Mouse (Mus musculus) embryo, embryonic 10 days (tissue): ENCODE results near the gene Dnah7a.
"Not testable (repeated sequence)": the region's sequence is repeated elsewhere in the genome, so short reads cannot be mapped to it uniquely, and the experiment has no call there.

Experiments used
- DNase-seq: peaks from one replicate; pipeline ENCODE4 v3.0.0-alpha.2; 2015; ENCODE audit warnings: low spot score

Dnah7a gene

DNA sequence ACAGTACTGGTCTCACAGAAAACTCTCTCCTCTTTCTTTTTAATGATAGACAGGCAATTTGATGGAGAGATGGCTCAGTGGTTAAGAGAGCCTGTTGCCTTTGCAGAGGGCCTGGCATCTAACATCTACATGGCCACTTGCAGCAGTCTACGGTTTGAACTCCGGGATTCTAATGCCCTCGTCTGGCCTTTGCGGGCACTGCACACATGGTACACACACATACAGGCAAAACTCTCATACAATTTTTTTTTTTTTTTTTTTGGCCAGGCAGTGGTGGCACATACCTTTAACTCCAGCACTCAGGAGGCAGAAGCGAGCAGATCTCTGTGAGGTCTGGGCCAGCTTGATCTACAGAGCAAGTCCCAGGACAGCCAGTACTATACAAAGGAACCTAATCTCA, 2.4 kb downstream of the Dnah7a start:
- DNase-seq = no peak

DNA sequence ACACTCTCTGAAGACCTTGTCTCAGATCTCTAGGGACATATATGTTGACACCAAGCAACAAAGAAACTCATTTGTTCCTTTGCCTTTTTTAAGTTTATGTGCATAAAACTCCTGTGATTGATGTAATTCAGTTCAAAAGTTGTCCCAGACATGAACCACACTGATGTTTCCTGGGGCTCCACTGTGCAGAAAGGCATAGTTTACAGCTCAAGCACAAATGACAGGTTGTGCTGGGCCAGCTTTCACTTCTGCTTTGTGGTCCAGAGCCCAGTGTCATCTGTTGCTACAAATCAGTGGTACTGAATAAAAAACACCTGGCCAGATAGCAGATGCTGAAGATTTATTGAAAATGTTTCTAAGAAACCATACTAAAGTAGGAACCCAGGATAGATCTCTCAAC, 42.3 kb downstream of the Dnah7a start:
- DNase-seq = not testable (repeated sequence)

- DNase-seq = no peak
These were observed 66.5 kb downstream of the Dnah7a start for GRCm38 (mm10) chr1:53639865-53640794.

DNA sequence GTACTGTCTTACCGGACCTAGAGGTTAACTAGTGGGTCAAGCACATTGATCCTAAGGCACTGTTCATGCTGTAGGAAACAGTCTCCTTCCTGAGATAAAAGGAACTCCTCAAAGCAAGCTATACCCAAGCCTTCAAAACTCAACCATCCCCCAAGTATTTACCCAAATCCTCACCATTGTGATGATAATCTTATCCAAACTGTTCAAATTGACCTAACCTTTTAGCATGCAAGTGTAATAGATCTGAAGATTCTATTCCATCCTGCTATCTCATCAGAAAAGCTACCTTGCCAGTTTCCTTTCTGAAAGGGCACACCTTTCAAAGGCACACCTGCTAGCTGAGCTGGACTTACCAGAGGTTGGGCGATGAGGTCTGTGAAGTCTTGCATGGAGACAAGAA, 70.9 kb downstream of the Dnah7a start:
- DNase-seq = not testable (repeated sequence)

DNA sequence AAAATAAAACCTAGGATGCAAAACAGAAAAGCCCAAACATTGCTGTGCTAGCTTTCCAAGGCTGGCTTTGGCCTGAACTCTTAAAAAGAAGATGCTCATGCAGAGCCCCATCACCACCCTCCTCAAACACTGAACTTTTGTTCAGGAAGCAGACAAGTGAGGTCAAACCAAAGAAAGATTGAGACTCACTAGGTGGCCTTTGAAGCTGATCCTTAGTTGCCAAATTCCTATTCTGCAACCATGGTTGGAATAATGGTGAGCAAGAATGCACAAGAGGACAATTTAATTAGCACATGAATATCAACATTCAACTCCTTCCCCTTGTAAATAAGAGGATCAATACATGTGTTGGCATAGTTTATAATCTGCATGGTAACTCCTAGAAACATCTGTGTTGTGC, 74.5 kb downstream of the Dnah7a start:
- not testable (repeated sequence) for DNase-seq

DNA sequence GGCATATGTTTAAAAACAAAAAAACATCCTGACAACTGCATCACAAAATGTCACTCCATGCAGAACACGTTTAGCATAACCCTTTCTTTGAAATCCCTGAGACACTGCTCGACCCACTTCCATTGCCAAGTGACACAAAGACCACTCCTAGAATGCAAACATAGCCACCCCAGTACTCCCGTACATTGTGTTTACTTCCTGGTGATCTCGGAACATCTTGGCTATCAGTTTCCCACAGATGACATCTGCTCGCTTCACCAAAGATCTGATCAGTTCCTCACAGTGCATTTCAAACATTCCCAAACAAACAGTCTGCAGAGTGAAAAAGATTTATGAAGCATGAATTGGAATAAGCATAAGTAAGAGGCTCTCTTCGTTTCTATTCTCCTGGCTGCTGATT, 76.6 kb downstream of the Dnah7a start:
- no peak for DNase-seq

DNA sequence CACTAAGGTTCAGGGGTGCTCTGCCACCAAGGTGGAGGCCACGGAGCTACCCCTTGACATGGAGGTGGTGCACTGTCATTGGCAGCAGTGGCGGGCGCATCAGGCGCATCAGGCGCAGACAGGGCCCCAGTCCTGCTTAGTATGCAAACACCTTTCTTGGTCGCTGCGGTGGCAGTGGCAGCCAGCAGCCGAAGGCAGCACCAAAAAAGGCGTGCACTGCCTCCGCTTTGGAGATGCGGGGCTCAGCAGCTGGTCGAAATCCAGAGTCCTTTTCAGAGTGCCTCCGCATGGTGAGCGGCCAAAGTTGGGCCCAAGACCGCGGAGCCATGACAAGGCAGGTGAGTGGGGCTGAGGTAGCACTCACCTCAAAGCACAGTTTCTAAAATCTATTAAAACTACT, 93.1 kb downstream of the Dnah7a start:
- no peak for DNase-seq

DNA sequence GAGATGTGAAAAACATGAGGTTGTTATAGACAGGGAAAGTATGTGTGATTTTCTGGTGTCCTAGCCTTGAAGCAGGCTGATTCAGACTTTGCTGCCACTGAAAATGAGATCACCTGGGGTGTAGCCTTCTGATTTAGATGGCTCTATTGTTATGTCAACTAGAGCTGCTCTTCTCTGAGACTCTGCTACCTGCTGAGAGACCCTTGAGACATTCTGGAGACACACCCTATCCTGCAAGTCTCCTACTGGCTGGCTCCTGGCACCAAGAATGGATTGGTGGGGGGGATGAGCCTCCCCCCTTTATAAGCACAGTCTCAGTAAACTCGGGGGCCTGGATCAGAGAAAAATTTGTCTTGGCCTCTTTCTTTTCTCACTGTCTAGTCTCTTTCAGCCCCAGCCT, 125.3 kb downstream of the Dnah7a start:
- DNase-seq = not testable (repeated sequence)

DNA sequence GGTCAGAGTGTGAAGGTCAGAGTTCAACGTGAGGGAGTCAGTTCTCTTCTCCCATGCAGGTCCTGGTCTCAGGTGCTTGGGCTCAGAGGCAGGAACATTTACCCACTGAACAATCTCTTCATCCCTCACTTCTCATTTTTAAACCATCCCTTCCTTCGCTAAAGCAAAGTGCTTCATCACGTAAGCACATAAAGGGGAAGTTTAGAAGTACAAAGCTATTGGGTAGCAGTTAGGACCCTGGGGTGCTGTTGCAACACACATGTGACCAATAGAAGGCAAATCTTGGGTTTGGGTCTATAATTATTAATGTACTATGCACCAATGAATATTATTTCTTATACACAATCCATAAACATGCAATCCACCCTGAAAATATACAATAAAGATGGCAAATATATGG, 148.7 kb downstream of the Dnah7a start:
- not testable (repeated sequence) for DNase-seq

GRCm38 (mm10) chr1:53547018-53547417, 159.6 kb downstream of the Dnah7a start:
- not testable (repeated sequence) for DNase-seq

DNA sequence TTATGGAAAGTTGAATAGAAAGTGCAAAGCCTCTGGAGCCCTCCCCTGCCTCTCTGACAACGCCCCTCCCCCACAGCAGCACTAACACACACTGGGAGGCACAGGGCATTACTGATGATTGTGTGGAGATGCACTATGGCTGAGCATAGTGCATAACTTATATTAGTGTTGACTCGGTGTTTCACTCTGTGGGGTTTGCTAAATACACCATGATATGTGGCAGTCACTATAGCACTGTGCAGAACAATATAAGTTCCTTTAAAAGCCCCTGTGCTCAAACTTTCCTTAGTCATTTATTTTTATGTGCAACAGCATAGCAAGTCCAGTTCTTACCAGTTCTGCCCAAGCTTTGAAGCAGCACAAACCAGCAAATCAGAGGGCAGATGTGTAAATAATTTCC, 168.2 kb downstream of the Dnah7a start:
- DNase-seq = not testable (repeated sequence)

GRCm38 (mm10) chr1:53534826-53535225, 171.8 kb downstream of the Dnah7a start:
- DNase-seq = not testable (repeated sequence)

DNA sequence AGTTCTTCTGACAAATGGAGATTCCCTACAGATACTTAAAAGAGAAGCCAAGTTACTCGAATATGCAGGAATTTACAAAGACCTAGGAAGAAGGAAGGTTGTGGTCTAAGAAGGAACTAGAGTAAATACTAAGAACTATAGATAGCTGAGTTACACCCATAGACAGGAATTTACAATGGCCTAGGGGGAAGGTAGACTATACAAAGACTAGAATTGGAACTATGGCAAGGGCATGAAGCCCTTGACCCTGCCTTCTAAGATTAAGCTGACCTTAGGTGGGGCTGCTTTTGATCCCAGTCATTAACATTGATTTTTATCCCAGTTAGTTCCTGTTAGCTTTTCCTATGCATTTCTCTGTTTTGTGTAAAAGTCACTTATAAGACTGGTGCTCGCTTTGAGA, 180.6 kb downstream of the Dnah7a start:
- DNase-seq = not testable (repeated sequence)

DNA sequence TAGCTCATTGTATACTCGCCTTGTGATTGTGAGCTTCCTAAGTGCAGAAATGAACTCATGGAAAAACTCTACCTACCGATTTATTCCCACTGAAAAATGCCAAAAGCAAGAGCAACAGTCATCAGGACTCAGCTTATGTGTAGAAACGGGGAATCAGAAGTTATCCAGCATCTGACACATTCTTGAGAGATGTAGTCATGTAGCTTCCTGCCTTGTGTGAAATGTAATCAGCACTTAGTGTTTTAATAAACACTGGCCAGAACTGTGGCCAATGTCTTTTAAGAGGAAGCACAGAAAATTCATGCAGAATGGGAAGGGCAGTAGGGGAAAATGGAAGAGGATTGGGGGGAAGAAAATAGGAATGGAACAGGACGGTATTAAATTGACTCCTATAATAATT, 232.9 kb downstream of the Dnah7a start:
- no peak for DNase-seq

DNA sequence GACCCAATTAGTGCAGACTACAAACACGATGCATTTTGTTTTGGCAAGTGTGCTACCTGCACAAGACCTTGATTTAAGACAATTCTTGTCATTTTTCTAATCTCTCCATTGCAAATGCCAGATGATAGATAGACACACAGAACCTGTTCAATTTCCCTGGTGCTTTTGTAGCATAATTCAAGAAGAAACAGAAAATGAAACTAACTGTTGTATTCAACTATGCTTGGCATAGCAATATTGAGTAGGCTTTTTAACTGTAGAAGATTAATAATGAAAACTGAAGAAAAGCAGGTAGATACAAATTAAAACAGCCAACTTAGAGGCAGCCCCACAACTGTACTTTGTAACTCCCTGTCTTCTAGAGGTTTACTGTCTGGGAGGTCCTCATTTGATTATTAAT, 234.5 kb downstream of the Dnah7a start:
- not testable (repeated sequence) for DNase-seq

- no peak for DNase-seq
These were observed 239.3 kb downstream of the Dnah7a start for GRCm38 (mm10) chr1:53467325-53467670.

- not testable (repeated sequence) for DNase-seq
These were observed 239.9 kb downstream of the Dnah7a start for GRCm38 (mm10) chr1:53466524-53467324.

GRCm38 (mm10) chr1:53439173-53439572, 267.4 kb downstream of the Dnah7a start:
- not testable (repeated sequence) for DNase-seq

GRCm38 (mm10) chr1:53432433-53432832, 274.2 kb downstream of the Dnah7a start:
- not testable (repeated sequence) for DNase-seq

- no peak for DNase-seq
These were observed 300.7 kb downstream of the Dnah7a start for GRCm38 (mm10) chr1:53405803-53406325.

GRCm38 (mm10) chr1:53393936-53394760, 312.4 kb downstream of the Dnah7a start:
- not testable (repeated sequence) for DNase-seq

DNA sequence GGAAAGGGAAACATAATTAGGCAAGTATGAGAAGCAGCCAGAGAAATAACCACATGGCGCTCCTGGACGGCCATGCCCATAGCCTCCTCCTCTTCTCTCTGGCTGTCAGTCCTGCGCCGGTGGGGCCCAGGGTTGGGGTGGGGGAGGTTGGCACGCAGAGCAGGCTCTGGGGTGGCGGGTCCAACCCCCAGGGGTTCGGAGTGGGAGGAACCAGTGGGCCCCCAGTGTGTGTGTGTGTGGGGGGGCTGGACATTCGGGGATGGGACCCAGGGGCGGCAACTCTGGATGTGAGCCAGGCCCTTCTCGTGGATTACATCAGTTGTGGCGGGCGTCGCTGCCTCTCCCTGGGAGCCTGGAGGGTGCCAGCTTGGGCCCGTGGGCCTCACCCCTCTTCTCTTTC, 317.8 kb downstream of the Dnah7a start:
- no peak for DNase-seq
